Mouse (Mus musculus) hindbrain, embryonic 12.5 days (tissue): Measurements from ENCODE around the gene Rnaseh2a. TPM values are rescaled to one million over a fixed set of nuclear protein-coding genes. Genes with fewer than 3 reads are reported as not detected.

Source experiments
- ATAC-seq: fragments of 200-750 bp; cut with Nextera tagmentation; 2 replicates; pipeline ENCODE4 v1.8.0; 2017; ENCODE audit warnings: moderate TSS enrichment; ENCODE audit not compliant: low FRiP score
- H3K27ac ChIP-seq: fragments of 300-500 bp; sonication (generic); 2 replicates; pipeline ENCODE4 v1.5.1; 2016; ENCODE audit warnings: mild to moderate bottlenecking
- H3K27me3 ChIP-seq: fragments of 300-500 bp; sonication (generic); 2 replicates; pipeline ENCODE4 v1.6.1; 2016; ENCODE audit warnings: mild to moderate bottlenecking
- H3K36me3 ChIP-seq: fragments of 300-500 bp; sonication (generic); 2 replicates; pipeline ENCODE4 v1.6.1; 2016; ENCODE audit warnings: mild to moderate bottlenecking
- H3K4me1 ChIP-seq: fragments of 300-500 bp; sonication (generic); 2 replicates; pipeline ENCODE4 v1.6.1; 2016
- H3K4me2 ChIP-seq: fragments of 300-500 bp; sonication (generic); replicated peaks from 2 replicates; pipeline ENCODE4 v1.6.1; 2016; ENCODE audit warnings: mild to moderate bottlenecking
- H3K4me3 ChIP-seq: fragments of 300-500 bp; sonication (generic); 2 replicates; pipeline ENCODE4 v1.5.1; 2016; ENCODE audit warnings: mild to moderate bottlenecking
- H3K9ac ChIP-seq: fragments of 300-500 bp; sonication (generic); 2 replicates; pipeline ENCODE4 v1.6.1; 2016; ENCODE audit warnings: mild to moderate bottlenecking, moderate library complexity
- H3K9me3 ChIP-seq: fragments of 300-500 bp; sonication (generic); replicated peaks from 2 replicates; pipeline ENCODE4 v1.6.1; 2016; ENCODE audit warnings: mild to moderate bottlenecking
- WGBS: fragments of 180-500 bp; shearing (Covaris S2); methylation state at CpG from one replicate; pipeline ENCODE4 v1.1.7; 2016; 5-methylcytosine and 5-hydroxymethylcytosine counted together
- polyA plus RNA-seq: library from polyadenylated mRNA; unstranded; fragments of >200 nt; fragmentation: Nextera tagmentation; extraction: Ambion mirVana; gene quantifications from 2 replicates; pipeline ENCODE4 v1.2.1, GENCODE M21; 2016

Gene Rnaseh2a
- polyA plus RNA-seq, 1 experiment from 2014 or later, result 77.9 TPM

DNA sequence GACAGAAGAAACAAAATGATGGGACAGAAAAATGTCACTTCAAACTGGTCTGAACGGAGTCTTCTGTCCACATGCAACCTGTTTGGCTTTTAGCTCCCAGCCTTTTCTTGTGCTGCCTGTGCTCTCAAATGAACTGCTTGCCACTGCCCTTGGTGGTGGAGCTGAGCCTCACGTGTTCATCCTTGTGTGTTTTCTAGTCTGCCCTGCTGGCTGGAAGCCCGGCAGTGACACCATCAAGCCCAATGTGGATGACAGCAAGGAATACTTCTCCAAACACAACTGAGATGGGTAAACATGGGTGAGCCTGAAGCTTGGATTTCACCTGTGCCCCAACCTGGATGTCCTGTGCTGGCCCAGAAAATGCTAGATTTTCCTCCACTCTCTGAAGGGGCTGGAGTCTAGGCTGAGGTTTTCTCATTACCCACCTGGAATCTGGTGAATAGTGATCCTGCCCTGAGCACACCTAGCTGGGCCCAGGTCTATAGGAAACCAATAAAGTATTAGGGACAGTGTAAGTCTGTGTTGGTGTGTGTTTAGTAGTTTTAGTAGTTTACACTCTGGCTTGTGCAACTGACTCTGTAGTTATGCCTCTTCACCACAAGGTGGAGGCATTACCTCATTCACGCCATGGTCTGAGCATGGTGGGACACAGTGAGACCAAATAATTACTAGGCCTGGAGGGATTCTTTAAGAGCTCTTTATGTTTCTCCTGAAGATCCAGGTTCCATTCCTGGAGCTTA, 4.4 kb upstream of the Rnaseh2a start:
- H3K27ac ChIP-seq, result no peak overlapping the region
- ATAC-seq, result no peak
- no peaks in the 10 kb centered on the region for H3K9me3 ChIP-seq
- peaks cover 51% of the 10 kb centered on the region for H3K4me1 ChIP-seq
- WGBS, result 67% methylated on average over 4 of the region's 4 CpGs
- H3K9ac ChIP-seq, result no peak overlapping the region
- no peak overlapping the region for H3K4me3 ChIP-seq
- peaks cover 35% of the 10 kb centered on the region for H3K36me3 ChIP-seq
- H3K4me2 ChIP-seq, result no peak overlapping the region
- peaks cover 22% of the 10 kb centered on the region for H3K27me3 ChIP-seq

DNA sequence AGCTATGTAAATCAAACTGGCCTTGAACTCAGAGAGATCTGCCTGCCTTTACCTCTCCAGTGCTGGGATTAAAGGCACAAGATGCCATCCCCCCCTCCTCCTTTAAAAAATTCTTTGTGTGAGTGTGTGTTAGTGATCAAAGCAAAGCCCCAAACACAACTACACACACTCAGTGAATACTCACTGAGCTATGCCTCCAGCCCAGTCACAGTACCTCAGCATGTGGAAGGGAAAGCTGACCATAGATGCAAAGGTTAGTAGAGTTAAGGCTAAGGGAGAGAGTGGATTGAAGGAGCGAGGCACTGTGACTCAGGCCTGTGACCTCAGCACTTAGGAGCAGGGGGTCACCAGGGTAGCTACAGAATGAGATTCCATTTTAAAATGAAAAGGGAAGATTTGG, 3.5 kb upstream of the Rnaseh2a start:
- WGBS, result 91% methylated on average over 1 of the region's 1 CpGs
- peaks cover 13% of the 10 kb centered on the region for H3K27me3 ChIP-seq
- no peak overlapping the region for H3K4me3 ChIP-seq
- no peak overlapping the region for H3K9ac ChIP-seq
- no peaks in the 10 kb centered on the region for H3K9me3 ChIP-seq
- no peak overlapping the region for H3K4me2 ChIP-seq
- peaks cover 35% of the 10 kb centered on the region for H3K36me3 ChIP-seq
- no peak for ATAC-seq
- H3K27ac ChIP-seq, result no peak overlapping the region
- H3K4me1 ChIP-seq, result peaks cover 47% of the 10 kb centered on the region

DNA sequence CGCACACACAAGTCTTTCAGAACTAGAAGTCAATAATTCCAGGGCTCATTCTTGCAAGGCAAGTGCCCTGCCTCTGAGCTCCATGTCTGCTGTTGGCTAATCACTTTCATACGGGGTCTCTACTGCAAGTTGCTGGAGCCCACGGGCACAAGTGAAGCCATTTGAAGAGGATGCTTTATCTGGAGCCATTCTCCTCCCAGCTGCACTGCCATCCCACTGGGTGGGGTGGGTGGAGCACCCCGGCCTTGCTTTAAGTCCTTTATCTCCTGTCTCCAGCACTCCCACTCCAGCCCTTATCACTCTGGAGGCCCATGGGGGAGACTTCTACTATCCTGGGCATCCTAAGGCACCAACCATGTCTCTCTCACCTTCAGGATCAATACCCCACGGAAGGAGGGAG, 1.3 kb upstream of the Rnaseh2a start:
- Histone ChIP-seq H3K4me1 (peaks cover 37% of the 10 kb centered on the region), H3K9me3 (no peaks in the 10 kb centered on the region), H3K4me3 (peak overlapping the region; percentile 78), H3K4me2 (peak overlapping the region; percentile 91), H3K27ac (0 out of 2 replicates have a peak overlapping the region, but pooled peaks have one; percentile 80), H3K27me3 (no peaks in the 10 kb centered on the region), H3K9ac (peak overlapping the region; percentile 91), H3K36me3 (peaks cover 35% of the 10 kb centered on the region)
- no peak for ATAC-seq
- 73% methylated on average over 5 of the region's 5 CpGs for WGBS

DNA sequence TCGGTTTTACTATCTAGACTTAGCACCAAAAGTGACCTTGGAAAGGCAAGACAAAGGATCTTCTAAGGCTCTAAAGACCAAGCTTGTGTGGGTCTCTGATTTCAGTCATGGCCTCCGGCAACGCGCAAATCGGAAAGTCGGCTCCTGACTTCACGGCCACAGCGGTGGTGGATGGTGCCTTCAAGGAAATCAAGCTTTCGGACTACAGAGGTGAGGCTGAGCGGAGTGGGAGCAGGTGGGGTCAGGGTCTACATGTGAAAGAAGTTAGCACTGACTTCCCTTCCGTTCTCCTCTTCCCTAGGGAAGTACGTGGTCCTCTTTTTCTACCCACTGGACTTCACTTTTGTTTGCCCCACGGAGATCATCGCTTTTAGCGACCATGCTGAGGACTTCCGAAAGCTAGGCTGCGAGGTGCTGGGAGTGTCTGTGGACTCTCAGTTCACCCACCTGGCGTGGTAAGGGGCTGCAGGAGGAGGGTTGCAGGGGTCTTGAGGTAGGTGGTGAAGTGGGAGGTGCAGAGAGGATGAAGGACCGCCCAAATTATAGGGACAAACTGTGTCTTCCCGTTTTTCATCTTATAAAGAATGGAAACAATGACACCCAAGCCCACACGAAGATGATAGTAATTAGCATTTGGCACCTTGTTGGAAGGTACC, 696 bp upstream of the Rnaseh2a start:
- H3K4me3 ChIP-seq, result peak overlapping the region; percentile 78
- H3K9me3 ChIP-seq, result no peaks in the 10 kb centered on the region
- ATAC-seq, result no peak
- H3K4me1 ChIP-seq, result peaks cover 36% of the 10 kb centered on the region
- H3K27me3 ChIP-seq, result no peaks in the 10 kb centered on the region
- peak overlapping the region; percentile 91 for H3K4me2 ChIP-seq
- H3K36me3 ChIP-seq, result peaks cover 35% of the 10 kb centered on the region
- peak overlapping the region; percentile 91 for H3K9ac ChIP-seq
- WGBS, result 10% methylated on average over 21 of the region's 21 CpGs
- peak overlapping the region; percentile 80 for H3K27ac ChIP-seq

DNA sequence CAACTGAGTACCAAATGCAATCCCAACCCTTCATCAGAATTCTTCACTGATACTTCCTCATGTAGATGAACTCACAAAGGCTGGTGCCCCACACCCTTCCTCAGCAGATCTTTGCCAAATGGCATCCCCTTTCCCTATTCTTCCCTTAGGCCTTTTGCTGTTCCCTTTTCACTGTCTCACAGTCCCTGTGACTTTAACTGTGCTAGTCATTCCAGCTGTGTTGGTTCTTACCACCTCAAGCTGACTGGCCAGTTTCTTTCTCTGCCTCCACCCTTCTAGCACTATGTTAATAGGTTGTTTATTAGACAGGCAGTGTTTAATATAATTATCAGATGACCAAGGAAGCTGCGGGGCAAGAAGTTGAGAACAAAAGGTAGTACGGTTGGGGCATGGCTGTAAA, 917 bp downstream of the Rnaseh2a start:
- Histone ChIP-seq H3K27me3 (no peaks in the 10 kb centered on the region), H3K9ac (peak overlapping the region; percentile 91), H3K4me3 (peak overlapping the region; percentile 78), H3K27ac (peak overlapping the region; percentile 80; the same call in 1 of the 2 replicates), H3K36me3 (peaks cover 29% of the 10 kb centered on the region), H3K9me3 (no peaks in the 10 kb centered on the region), H3K4me1 (peaks cover 41% of the 10 kb centered on the region), H3K4me2 (peak overlapping the region; percentile 91)
- no peak for ATAC-seq
- WGBS, result 23% methylated on average over 2 of the region's 2 CpGs

DNA sequence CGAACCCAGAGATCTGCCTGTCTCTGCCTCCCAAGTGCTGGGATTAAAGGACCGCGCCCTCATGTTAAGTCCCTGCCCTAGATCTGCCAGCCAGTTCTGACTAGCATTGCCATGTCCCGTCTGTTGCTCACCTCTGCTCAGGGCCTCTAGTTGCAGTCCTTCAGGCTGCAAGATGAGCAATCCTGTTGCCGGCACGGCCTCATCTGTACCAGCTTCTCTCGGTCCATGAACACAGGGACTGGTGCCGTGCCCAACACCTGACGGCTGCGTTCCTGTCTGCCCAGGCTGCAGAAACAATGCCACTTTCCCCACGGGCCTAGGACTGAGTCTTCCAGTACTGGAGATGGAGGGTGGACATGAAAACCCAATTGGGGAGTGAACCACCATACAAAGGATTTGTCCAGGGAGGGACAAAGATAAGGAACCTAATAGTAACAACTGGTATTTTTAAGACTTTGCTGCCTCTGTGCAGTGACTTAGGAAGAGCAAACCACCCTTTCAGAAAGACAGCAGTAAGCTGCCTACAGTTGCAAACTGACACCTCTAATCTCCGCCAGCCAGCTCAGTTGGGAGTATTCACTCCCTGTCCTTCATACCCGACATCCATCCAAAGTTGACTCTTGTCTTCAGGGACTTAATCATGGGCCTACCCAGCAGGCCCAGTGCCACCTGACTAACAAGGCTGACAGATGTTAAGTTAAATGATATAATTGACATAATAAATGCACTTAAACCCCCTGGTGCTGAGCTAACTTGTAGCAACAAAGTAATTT, 1.8 kb downstream of the Rnaseh2a start:
- H3K4me1 ChIP-seq, result peaks cover 41% of the 10 kb centered on the region

DNA sequence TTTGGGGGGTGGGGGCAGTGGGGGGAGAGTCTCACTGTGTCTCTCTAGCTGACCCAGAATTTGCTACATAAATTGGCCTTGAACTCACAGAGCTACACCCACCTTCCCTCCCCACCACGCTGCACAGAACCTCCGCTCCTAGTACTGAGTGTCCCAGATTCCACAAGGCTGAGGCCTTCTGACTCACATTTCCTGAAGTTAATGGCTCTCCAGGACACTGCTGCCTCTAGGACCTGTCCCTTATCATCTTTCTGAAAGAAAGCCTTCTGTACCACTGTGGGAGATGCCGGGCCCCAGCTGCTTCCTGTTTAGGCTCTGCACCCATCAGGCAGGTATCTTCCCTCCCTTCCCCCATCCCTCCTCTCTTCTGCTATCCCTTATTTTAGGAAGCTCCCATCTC, 3.0 kb downstream of the Rnaseh2a start:
- ATAC-seq, result no peak
- H3K27me3 ChIP-seq, result no peaks in the 10 kb centered on the region
- H3K4me3 ChIP-seq, result peak overlapping the region; percentile 63; the same call in 1 of the 2 replicates
- H3K4me2 ChIP-seq, result peak overlapping the region; percentile 86; the same call in 1 of the 2 replicates
- 51% methylated on average over 3 of the region's 3 CpGs for WGBS
- no peak overlapping the region for H3K9ac ChIP-seq
- peaks cover 39% of the 10 kb centered on the region for H3K4me1 ChIP-seq
- no peak overlapping the region for H3K27ac ChIP-seq
- H3K9me3 ChIP-seq, result no peaks in the 10 kb centered on the region
- H3K36me3 ChIP-seq, result peaks cover 8% of the 10 kb centered on the region

More for the DNA sequence above, 1.8 kb downstream of the Rnaseh2a start:
- no peak overlapping the region for H3K27ac ChIP-seq
- peaks cover 19% of the 10 kb centered on the region for H3K36me3 ChIP-seq
- no peak overlapping the region for H3K9ac ChIP-seq
- H3K4me2 ChIP-seq, result no peak overlapping the region
- no peak for ATAC-seq
- WGBS, result 88% methylated on average over 13 of the region's 13 CpGs
- H3K4me3 ChIP-seq, result no peak overlapping the region
- H3K27me3 ChIP-seq, result no peaks in the 10 kb centered on the region
- no peaks in the 10 kb centered on the region for H3K9me3 ChIP-seq

DNA sequence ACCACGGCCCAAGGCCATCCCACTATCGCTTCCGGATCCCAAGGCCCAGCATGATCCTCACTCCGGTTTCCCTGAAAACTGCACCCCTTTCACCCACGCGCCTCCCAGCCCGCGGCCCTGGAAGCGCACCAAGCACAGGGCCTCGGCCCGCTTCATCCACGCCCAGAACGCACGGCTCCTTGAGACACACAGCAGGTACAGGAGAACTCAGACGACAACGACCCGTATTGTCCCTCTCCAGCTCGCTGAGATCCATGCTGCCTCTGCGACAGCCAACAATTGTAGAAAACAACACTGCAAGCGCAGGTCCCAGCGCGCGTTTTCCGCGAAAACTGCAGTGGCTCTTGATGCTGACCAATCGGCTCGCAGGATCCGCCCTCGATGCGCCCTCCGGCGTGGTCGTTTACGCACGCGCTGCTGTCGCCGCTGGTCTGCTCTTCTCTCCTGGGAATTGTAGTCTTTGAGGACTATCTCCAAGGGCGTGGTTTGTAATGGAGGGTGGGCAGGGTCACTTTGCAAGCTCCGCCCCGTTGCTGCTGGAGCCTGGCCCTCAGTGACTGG, 3.8 kb downstream of the Rnaseh2a start:
- Histone ChIP-seq H3K27me3 (no peaks in the 10 kb centered on the region), H3K4me2 (peak overlapping the region; percentile 86), H3K9me3 (no peaks in the 10 kb centered on the region), H3K27ac (peak overlapping the region; percentile 57; the same call in 1 of the 2 replicates), H3K4me1 (peaks cover 31% of the 10 kb centered on the region), H3K4me3 (peak overlapping the region; percentile 63), H3K9ac (peak overlapping the region; percentile 66), H3K36me3 (peaks cover under 1% of the 10 kb centered on the region; the same call in 1 of the 2 replicates)
- under 1% methylated on average over 41 of the region's 41 CpGs for WGBS
- peak; percentile 75 for ATAC-seq

DNA sequence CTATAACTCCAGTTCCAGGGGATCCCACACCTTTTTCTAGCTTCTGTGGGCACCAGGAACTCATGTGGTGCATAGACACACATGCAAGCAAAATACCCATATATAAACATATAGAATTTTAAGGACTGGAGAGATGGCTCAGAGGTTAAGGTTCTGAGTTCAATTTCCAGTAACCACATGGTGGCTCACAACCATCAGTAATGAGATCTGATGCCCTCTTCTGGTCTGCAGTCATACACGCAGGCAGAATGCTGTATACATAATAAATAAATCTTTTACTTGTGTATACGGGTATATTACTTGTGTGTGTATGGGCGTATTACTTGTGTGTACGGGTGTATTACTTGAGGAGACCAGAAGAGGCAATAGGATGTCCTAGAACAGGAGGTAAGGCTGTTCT, 5.6 kb downstream of the Rnaseh2a start:
- WGBS, result 94% methylated on average over 4 of the region's 4 CpGs
- ATAC-seq, result no peak

DNA sequence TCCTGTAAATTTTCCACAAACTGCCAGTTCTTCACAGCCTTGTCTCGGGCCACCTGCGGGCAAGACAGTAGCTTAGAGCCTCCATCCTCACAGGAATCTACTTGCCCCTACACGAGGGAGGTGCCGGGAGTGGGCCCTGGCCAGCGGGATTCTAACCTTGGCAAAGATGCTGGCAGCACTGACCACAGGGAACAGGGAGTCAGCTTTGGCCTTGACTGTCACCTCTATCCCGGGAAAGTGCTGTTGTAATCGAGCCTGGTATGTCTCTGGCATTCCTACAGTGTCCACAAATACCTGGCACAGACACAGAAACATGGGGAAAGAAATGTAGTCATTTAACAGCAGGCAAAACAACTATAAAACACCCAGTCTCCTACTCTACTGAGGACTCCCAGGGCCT, 9.8 kb downstream of the Rnaseh2a start:
- H3K9ac ChIP-seq, result no peak overlapping the region
- 97% methylated on average over 7 of the region's 7 CpGs for WGBS
- no peak for ATAC-seq
- no peaks in the 10 kb centered on the region for H3K27me3 ChIP-seq
- H3K9me3 ChIP-seq, result no peaks in the 10 kb centered on the region
- H3K4me2 ChIP-seq, result no peak overlapping the region
- peaks cover 22% of the 10 kb centered on the region for H3K36me3 ChIP-seq
- peaks cover under 1% of the 10 kb centered on the region for H3K4me1 ChIP-seq
- no peak overlapping the region for H3K4me3 ChIP-seq
- no peak overlapping the region for H3K27ac ChIP-seq

More for the DNA sequence above, 5.6 kb downstream of the Rnaseh2a start:
- Histone ChIP-seq H3K9ac (no peak overlapping the region), H3K4me3 (no peak overlapping the region), H3K27ac (no peak overlapping the region), H3K9me3 (no peaks in the 10 kb centered on the region), H3K4me2 (no peak overlapping the region), H3K4me1 (peaks cover 26% of the 10 kb centered on the region), H3K27me3 (no peaks in the 10 kb centered on the region), H3K36me3 (peaks cover 7% of the 10 kb centered on the region)

DNA sequence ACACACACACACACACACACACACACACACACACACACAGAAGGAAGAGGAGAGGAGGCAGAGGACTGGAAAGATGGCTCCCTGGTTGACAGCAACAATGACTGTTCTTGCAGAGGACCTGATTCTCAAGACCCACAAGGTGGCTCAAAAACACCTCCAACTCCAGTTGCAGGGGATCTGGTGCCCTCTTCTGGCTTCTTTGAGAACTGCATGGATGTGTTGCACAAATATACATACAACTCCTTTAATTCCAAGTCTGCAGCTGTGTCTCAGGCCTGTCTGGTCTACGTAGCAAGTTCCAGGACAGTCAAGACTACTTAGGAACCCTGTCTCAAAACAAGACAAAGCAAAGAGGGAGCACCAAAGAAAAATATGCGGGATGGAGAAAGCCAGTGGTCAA, 12.8 kb downstream of the Rnaseh2a start:
- Histone ChIP-seq H3K9me3 (no peaks in the 10 kb centered on the region), H3K27me3 (peaks cover 13% of the 10 kb centered on the region), H3K4me1 (no peaks in the 10 kb centered on the region), H3K36me3 (peaks cover 22% of the 10 kb centered on the region), H3K4me3 (no peak overlapping the region), H3K27ac (no peak overlapping the region), H3K4me2 (no peak overlapping the region), H3K9ac (no peak overlapping the region)
- ATAC-seq, result no peak
- 45% methylated on average over 2 of the region's 2 CpGs for WGBS
